Mouse (Mus musculus): Measurements from ENCODE around the gene Padi3. TPM values are rescaled to one million over a fixed set of nuclear protein-coding genes. Genes with fewer than 3 reads are reported as not detected.

Gene Padi3
- polyA plus RNA-seq, 1 experiment, result not detected

DNA sequence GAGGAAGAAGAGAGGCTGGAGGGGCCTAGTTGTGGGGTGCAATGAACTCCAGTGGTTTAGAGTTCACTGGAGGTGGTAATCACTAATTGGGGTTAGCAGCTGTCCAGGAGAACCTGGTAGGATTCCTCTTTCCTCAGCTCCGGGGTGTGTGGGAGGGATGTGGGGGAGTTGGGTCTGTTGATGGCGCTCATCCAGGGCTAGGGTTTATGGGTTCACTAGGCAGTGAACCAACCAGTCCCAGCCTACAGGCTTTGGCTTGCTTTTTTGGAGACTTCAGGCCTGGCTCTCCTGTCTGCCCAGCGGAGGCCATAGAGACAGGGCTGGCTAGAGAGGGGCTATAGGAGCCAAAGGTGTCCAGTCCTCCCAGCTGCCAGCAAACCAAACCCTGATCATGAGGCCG lies 20.5 kb downstream of the Padi3 start:
- Histone ChIP-seq H3K36me3 (ENCODE audit: control insufficient read depth) (no peaks in the 10 kb centered on the region), H3K4me1 (ENCODE audit: control insufficient read depth) (no peaks in the 10 kb centered on the region), H3K9me3 (ENCODE audit: control insufficient read depth, low read length) (peaks cover 10% of the 10 kb centered on the region), H3K27me3 (ENCODE audit: control insufficient read depth) (no peaks in the 10 kb centered on the region), H3K4me3 (replicated peaks) (no peak overlapping the region)
- TF ChIP-seq TAL1 (IDR thresholded peaks at IDR 0.05; ENCODE audit: low read length), result no peak
- no peak for TF ChIP-seq GATA1 (IDR thresholded peaks at IDR 0.05; ENCODE audit: low read length)

DNA sequence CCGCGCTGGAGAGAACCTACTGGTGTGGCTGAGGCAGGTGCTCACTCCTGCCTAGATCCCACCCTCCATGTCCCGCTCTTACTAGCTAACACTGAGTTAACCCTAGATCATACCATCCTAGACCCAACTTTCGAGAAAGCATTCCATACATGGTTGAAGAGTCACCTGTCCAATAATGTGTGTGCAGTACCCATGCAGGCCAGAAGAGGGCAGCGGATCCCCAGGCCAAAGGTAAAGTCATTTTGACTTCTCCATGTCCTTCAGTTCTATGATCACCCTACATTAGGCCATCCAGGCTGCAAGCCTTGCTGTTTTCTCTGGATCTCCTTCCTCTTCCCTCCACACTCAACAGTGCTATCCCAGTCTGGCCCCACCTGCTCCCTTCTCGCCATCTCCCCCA lies 21.5 kb downstream of the Padi3 start:
- Histone ChIP-seq H3K36me3 (ENCODE audit: control insufficient read depth) (no peaks in the 10 kb centered on the region), H3K9me3 (ENCODE audit: control insufficient read depth, low read length) (peaks cover 15% of the 10 kb centered on the region), H3K27me3 (ENCODE audit: control insufficient read depth) (no peaks in the 10 kb centered on the region), H3K4me3 (replicated peaks) (no peak overlapping the region), H3K4me1 (ENCODE audit: control insufficient read depth) (no peaks in the 10 kb centered on the region)
- TF ChIP-seq GATA1 (IDR thresholded peaks at IDR 0.05; ENCODE audit: low read length) (no peak), TAL1 (IDR thresholded peaks at IDR 0.05; ENCODE audit: low read length) (no peak)

DNA sequence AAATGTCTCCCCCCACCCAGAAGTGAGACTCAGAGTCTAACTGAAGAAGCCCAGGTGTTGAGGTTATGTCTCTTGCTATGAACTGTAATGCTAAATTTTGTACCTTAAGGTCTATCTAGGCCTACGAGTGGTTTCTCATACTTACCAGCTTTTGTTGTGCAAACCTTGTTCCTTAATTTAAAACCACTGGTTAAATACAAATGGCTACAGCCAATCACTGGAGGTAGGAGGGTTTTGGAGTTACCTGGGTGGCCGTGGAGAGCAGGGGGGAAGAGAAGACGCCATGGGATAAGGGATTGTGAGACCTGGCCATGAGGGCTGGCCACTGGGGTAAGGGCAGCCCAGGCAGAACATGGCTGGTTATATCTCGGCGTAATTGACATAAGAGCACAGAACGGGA lies 22.2 kb downstream of the Padi3 start:
- H3K9me3 ChIP-seq (ENCODE audit: control insufficient read depth, low read length), result peaks cover 15% of the 10 kb centered on the region
- no peaks in the 10 kb centered on the region for H3K4me1 ChIP-seq (ENCODE audit: control insufficient read depth)
- no peaks in the 10 kb centered on the region for H3K36me3 ChIP-seq (ENCODE audit: control insufficient read depth)
- H3K27me3 ChIP-seq (ENCODE audit: control insufficient read depth), result no peaks in the 10 kb centered on the region
- H3K4me3 ChIP-seq (replicated peaks), result no peak overlapping the region
- TF ChIP-seq GATA1 (IDR thresholded peaks at IDR 0.05; ENCODE audit: low read length) (no peak), TAL1 (IDR thresholded peaks at IDR 0.05; ENCODE audit: low read length) (no peak)

DNA sequence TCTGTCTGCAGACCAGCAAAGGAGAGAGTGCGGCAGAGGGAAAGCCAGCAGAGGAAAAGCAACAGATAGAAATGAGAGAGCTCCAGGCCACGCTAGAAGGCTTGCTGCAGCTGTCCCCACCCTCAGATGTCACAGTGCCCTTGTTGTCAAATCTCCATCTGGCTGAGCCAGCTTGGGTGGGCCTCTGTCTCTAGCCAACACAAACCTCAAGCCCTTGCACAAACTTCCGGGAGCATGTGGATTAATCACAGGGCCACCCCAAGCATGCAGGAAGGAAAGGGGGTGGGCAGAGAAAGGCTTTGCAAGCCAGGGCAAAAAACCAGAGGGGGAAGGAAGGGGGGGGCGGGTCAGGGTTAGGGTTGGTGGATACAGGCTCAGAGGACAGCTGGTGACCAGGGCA lies 23.0 kb downstream of the Padi3 start:
- H3K9me3 ChIP-seq (ENCODE audit: control insufficient read depth, low read length), result peaks cover 17% of the 10 kb centered on the region
- no peaks in the 10 kb centered on the region for H3K27me3 ChIP-seq (ENCODE audit: control insufficient read depth)
- H3K36me3 ChIP-seq (ENCODE audit: control insufficient read depth), result no peaks in the 10 kb centered on the region
- no peak for TF ChIP-seq TAL1 (IDR thresholded peaks at IDR 0.05; ENCODE audit: low read length)
- TF ChIP-seq GATA1 (IDR thresholded peaks at IDR 0.05; ENCODE audit: low read length), result no peak
- H3K4me1 ChIP-seq (ENCODE audit: control insufficient read depth), result no peaks in the 10 kb centered on the region
- H3K4me3 ChIP-seq (replicated peaks), result no peak overlapping the region

DNA sequence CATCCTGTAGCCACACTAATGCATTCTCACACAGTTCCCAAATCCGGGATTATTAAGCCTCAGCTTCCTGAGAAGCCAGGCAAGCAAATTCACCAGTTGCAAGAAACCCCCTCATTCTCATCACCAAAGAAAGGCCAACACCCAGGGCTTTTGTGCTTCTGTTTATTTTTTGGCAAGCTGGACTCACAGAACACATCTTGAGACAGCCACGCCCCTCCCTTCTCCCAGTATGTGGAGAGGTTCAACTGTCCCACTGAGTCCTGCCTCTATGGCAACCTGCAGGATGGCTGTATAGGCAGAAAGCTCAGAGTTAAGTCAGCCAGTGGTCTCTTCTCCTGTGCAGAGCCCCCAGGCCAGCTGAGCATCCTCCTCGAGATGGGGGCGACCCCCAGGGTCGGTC lies 25.2 kb downstream of the Padi3 start:
- H3K36me3 ChIP-seq (ENCODE audit: control insufficient read depth), result no peaks in the 10 kb centered on the region
- H3K27me3 ChIP-seq (ENCODE audit: control insufficient read depth), result no peaks in the 10 kb centered on the region

DNA sequence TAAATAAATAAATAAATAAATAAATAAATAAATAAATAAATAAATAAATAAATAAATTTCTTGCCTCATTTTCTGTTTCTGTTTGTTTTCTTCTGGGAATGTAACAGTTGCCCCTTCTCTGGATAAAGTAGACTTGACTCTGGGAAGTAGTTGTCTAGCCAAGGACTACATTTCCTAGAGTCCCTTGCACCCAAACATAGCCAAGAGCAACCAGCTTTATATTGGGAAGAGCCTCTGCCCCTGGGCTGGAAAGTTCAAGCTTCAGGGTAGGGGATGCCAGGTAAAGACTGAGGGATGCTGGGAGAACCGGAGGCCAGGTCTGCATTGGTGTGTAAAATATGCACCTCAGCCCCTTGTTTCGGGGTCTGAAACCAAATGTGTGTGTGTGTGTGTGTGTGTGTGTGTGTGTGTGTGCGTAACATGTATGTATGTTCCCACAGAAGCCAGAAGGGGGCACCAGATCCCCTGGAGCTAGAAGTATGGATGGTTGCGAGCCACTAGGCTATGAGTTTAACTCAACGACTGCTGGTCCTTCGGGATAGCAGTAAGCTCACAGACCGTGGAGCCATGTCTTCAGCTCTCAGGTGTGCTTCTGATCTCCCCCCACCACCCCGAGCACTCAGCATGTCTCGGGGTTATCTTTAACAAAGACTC lies 26.0 kb downstream of the Padi3 start:
- H3K36me3 ChIP-seq (ENCODE audit: control insufficient read depth), result no peaks in the 10 kb centered on the region
- peaks cover 17% of the 10 kb centered on the region for H3K9me3 ChIP-seq (ENCODE audit: control insufficient read depth, low read length)
- no peak overlapping the region for H3K4me3 ChIP-seq (replicated peaks)
- H3K27me3 ChIP-seq (ENCODE audit: control insufficient read depth), result no peaks in the 10 kb centered on the region
- TF ChIP-seq TAL1 (IDR thresholded peaks at IDR 0.05; ENCODE audit: low read length) (no peak), GATA1 (IDR thresholded peaks at IDR 0.05; ENCODE audit: low read length) (no peak)
- H3K4me1 ChIP-seq (ENCODE audit: control insufficient read depth), result no peaks in the 10 kb centered on the region

More for the DNA sequence above, 25.2 kb downstream of the Padi3 start:
- Histone ChIP-seq H3K9me3 (ENCODE audit: control insufficient read depth, low read length) (peaks cover 17% of the 10 kb centered on the region), H3K4me1 (ENCODE audit: control insufficient read depth) (no peaks in the 10 kb centered on the region), H3K4me3 (replicated peaks) (no peak overlapping the region)
- TF ChIP-seq GATA1 (IDR thresholded peaks at IDR 0.05; ENCODE audit: low read length) (no peak), TAL1 (IDR thresholded peaks at IDR 0.05; ENCODE audit: low read length) (no peak)

DNA sequence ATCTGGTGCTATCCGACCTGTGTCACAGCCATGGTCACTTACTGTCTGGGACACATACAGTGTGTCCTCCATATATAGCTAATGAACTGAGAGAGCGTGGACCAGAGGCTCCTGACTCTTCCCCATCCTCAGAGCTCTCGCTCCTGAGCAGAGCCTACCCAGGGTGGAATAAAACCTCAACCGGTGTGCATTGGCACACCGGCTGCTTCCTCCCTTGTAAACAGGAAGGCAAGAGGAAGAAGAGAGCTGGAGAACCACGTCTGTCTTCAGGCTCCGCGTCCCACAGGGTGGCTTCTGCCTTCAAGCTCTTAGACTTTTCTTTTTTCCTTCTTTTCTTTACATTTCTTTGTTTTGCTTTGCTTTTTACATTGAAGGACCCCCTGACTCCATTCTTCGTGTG lies 27.6 kb downstream of the Padi3 start:
- Histone ChIP-seq H3K9me3 (ENCODE audit: control insufficient read depth, low read length) (peaks cover 17% of the 10 kb centered on the region), H3K4me3 (replicated peaks) (no peak overlapping the region), H3K36me3 (ENCODE audit: control insufficient read depth) (no peaks in the 10 kb centered on the region), H3K4me1 (ENCODE audit: control insufficient read depth) (no peaks in the 10 kb centered on the region), H3K27me3 (ENCODE audit: control insufficient read depth) (no peaks in the 10 kb centered on the region)
- TF ChIP-seq TAL1 (IDR thresholded peaks at IDR 0.05; ENCODE audit: low read length) (no peak), GATA1 (IDR thresholded peaks at IDR 0.05; ENCODE audit: low read length) (no peak)

DNA sequence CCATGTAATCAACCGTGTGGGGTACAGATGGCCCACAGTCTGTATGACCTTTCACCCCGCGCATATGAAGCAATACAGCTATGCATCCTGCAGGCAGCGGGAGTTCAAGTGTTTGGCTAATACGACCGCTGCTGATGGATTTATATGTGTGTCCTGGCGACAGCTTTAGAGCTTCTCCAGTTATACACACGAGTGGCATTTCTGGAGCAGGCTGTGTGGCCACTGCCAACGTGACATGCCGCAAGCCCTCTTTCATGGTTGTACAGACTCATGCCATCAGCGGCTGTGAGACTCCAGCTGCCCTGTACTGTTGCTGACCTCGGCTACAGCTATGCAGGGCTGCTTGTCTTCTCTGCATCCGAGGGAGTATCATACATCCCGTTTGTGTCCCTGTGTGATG lies 29.9 kb downstream of the Padi3 start:
- H3K27me3 ChIP-seq (ENCODE audit: control insufficient read depth), result no peaks in the 10 kb centered on the region
- no peaks in the 10 kb centered on the region for H3K4me1 ChIP-seq (ENCODE audit: control insufficient read depth)
- no peak overlapping the region for H3K4me3 ChIP-seq (replicated peaks)
- TF ChIP-seq TAL1 (IDR thresholded peaks at IDR 0.05; ENCODE audit: low read length) (no peak), GATA1 (IDR thresholded peaks at IDR 0.05; ENCODE audit: low read length) (no peak)
- peaks cover 7% of the 10 kb centered on the region for H3K9me3 ChIP-seq (ENCODE audit: control insufficient read depth, low read length)
- no peaks in the 10 kb centered on the region for H3K36me3 ChIP-seq (ENCODE audit: control insufficient read depth)

DNA sequence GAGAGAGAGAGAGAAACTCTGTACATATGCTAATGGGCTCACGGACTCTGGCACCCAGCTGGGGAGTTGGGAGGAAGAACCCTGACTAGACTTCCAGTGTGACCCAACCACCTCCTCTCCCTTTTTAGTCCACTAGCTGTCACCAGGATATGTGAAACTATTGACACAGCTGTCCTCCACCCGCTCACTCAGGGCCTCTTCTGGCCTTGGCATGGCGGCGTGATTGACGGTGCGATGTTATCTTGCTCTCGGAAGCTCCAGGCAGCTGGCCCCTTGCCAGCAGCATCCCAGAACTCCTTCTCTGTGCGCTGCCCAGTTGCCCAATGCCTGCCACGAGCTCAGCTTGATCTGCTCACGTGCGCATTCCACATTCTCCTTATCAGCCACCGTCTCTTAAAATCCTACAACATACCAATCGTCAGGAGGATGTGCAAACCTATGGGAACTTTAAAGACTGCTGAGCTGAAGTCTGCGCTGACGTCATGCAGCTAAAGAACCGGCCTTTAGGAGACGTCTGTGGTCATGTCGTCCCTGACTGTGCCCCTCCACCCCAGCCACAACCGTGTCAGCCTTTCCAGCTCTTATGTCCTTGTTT lies 30.5 kb downstream of the Padi3 start:
- no peaks in the 10 kb centered on the region for H3K27me3 ChIP-seq (ENCODE audit: control insufficient read depth)
- H3K4me3 ChIP-seq (replicated peaks), result no peak overlapping the region
- H3K36me3 ChIP-seq (ENCODE audit: control insufficient read depth), result no peaks in the 10 kb centered on the region
- no peak for TF ChIP-seq TAL1 (IDR thresholded peaks at IDR 0.05; ENCODE audit: low read length)
- no peak for TF ChIP-seq GATA1 (IDR thresholded peaks at IDR 0.05; ENCODE audit: low read length)
- H3K9me3 ChIP-seq (ENCODE audit: control insufficient read depth, low read length), result peaks cover 7% of the 10 kb centered on the region
- no peaks in the 10 kb centered on the region for H3K4me1 ChIP-seq (ENCODE audit: control insufficient read depth)

Measured in erythroblast, embryonic 14.5 days (primary cell).